Mouse (Mus musculus) embryo, embryonic 10 days (tissue): Measurements from ENCODE around the gene Gm4788.
"Not testable (repeated sequence)": the region's sequence is repeated elsewhere in the genome, so short reads cannot be mapped to it uniquely, and the experiment has no call there.

Experiments
- DNase-seq: peaks from one replicate; pipeline ENCODE4 v3.0.0-alpha.2; 2015; ENCODE audit warnings: low spot score

Gm4788 gene

DNA sequence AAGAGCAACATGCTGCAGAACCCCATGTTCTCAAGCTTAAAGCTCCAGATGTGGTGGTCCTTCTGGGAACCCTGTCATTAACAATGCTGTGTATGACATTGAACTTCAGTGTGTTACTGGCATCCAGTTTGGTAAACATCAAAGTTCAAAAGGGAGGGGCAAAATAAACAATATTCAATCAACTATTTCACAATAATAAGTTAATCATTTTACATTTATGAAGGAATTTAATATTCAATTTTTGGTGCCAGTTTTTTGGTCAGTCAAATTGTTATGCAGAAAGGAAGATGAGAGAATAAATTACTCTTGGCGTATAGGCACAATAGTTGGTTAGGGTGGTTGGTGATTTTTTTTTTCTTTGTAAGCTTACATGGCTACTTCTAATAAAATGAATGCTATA is at the start of gene Gm4788:
Gene Gm4788, minus strand, starts transcription at position 101 of the 400 bp plus-strand sequence.
- DNase-seq: no peak

DNA sequence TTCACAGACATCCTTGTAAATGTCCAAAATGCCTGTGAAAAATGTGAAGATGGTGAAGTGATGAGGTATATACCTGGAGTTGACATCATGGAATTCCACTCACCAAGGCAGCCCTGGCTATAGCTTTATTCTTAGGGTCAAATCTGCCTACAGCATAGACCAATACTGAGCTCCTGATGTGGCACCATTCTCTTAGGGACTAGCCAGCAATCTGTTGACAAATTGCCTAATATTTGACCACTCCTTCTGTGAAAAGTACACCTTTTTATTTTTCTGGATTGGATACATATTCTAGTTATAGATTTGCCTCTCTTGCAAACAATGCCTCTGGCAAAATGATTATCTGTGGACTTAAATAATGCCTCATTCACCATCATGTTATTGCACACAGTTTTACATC is 27.6 kb upstream of the Gm4788 start:
- no peak for DNase-seq

DNA sequence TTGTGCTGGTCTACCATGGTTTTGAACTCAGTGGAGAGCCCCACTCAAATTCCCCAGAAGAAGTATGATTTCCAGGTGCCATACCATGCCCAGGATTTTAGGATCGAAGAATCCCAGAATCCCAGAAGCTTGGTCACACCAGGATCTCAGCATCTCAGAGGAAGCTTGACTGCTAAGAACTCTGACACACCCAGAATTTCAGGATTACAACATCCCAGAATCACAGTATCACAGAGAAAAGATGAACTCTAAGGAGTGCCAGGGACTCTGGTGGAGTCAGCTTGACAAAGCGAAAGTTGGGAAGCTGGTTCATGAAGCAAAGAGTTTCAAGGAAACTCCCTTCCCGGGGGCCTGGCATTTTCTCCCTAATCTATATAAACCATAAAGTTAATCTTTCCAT is 11.1 kb downstream of the Gm4788 start:
- not testable (repeated sequence) for DNase-seq

DNA sequence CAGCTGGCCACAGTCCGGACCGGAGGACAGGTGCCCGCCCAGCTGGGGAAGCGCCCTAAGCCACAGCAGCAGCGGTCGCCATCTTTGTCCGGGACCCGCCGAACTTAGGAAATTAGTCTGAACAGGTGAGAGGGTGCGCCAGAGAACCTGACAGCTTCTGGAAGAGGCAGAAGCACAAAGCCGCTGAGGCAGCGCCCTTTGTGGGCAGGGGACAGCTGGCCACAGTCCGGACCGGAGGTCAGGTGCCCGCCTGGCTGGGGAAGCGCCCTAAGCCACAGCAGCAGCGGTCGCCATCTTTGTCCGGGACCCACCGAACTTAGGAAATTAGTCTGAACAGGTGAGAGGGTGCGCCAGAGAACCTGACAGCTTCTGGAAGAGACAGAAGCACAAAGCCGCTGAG is 64.4 kb downstream of the Gm4788 start:
- not testable (repeated sequence) for DNase-seq

DNA sequence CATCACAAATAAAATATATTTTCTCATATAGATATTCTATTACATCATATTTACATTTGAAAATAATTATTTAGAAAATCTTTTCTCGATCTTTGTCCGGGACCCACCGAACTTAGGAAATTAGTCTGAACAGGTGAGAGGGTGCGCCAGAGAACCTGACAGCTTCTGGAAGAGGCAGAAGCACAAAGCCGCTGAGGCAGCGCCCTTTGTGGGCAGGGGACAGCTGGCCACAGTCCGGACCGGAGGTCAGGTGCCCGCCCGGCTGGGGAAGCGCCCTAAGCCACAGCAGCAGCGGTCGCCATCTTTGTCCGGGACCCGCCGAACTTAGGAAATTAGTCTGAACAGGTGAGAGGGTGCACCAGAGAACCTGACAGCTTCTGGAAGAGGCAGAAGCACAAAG is 64.8 kb downstream of the Gm4788 start:
- DNase-seq: not testable (repeated sequence)

DNA sequence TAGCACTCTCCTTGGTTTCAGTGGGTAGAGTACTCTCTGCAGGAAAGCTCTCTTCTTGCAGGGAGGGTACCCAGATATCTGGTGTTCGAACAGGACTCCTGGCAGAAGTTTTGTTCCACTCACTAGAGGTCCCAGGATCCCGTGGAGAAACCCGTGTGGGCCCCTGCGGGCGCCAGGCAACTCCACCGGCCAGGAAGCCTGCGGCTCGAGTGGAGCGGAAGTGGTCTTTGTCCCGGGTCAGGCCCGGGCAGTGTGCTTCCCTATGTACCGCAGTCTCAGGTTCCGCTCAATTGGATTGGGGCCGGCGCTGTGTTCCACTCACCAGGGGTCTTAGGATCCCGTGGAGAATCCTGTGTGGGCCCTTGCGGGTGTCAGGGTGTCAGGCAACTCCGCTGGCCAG is 131.1 kb downstream of the Gm4788 start:
- DNase-seq: not testable (repeated sequence)
